Mouse (Mus musculus): ENCODE results near the gene Ripk4. TPM values are rescaled to one million over a fixed set of nuclear protein-coding genes. Genes with fewer than 3 reads are reported as not detected.

Ripk4 gene
- polyA plus RNA-seq, 1 experiment from 2014 or later, result 0.25 TPM

GRCm38 (mm10) chr16:97726436-97726835 is 37.2 kb downstream of the Ripk4 start:
- no peak overlapping the region for H3K4me2 ChIP-seq
- no peaks in the 10 kb centered on the region for H3K36me3 ChIP-seq (ENCODE audit: poor library complexity, severe bottlenecking)
- H3K9ac ChIP-seq, result no peak overlapping the region
- H3K4me3 ChIP-seq, result no peak overlapping the region
- H3K27me3 ChIP-seq, result no peaks in the 10 kb centered on the region
- 77% methylated on average over 3 of the region's 3 CpGs for WGBS
- ATAC-seq, result no peak
- no peak overlapping the region for H3K27ac ChIP-seq
- H3K4me1 ChIP-seq, result no peaks in the 10 kb centered on the region
- H3K9me3 ChIP-seq (replicated peaks), result no peaks in the 10 kb centered on the region

GRCm38 (mm10) chr16:97720093-97720492 is 43.5 kb downstream of the Ripk4 start:
- H3K9me3 ChIP-seq (replicated peaks), result no peaks in the 10 kb centered on the region
- no peak overlapping the region for H3K9ac ChIP-seq
- no peak for ATAC-seq
- no peaks in the 10 kb centered on the region for H3K36me3 ChIP-seq (ENCODE audit: poor library complexity, severe bottlenecking)
- no peak overlapping the region for H3K4me3 ChIP-seq
- WGBS, result 89% methylated on average over 1 of the region's 1 CpGs
- no peaks in the 10 kb centered on the region for H3K27me3 ChIP-seq
- no peak overlapping the region for H3K27ac ChIP-seq
- H3K4me2 ChIP-seq, result no peak overlapping the region
- H3K4me1 ChIP-seq, result no peaks in the 10 kb centered on the region

GRCm38 (mm10) chr16:97719392-97719983 is 44.1 kb downstream of the Ripk4 start:
- no peak for ATAC-seq
- no peak overlapping the region for H3K4me3 ChIP-seq
- no peaks in the 10 kb centered on the region for H3K9me3 ChIP-seq (replicated peaks)
- no peak overlapping the region for H3K27ac ChIP-seq
- no peaks in the 10 kb centered on the region for H3K27me3 ChIP-seq
- H3K4me2 ChIP-seq, result no peak overlapping the region
- no peak overlapping the region for H3K9ac ChIP-seq
- H3K36me3 ChIP-seq (ENCODE audit: poor library complexity, severe bottlenecking), result no peaks in the 10 kb centered on the region
- no peaks in the 10 kb centered on the region for H3K4me1 ChIP-seq

- no peak overlapping the region for H3K9ac ChIP-seq
- no peaks in the 10 kb centered on the region for H3K36me3 ChIP-seq (ENCODE audit: poor library complexity, severe bottlenecking)
- H3K27ac ChIP-seq, result no peak overlapping the region
- H3K4me1 ChIP-seq, result no peaks in the 10 kb centered on the region
- no peak for ATAC-seq
- no peaks in the 10 kb centered on the region for H3K27me3 ChIP-seq
- H3K4me3 ChIP-seq, result no peak overlapping the region
- WGBS, result 83% methylated on average over 6 of the region's 6 CpGs
- H3K4me2 ChIP-seq, result no peak overlapping the region
- H3K9me3 ChIP-seq (replicated peaks), result no peaks in the 10 kb centered on the region
Measured at GRCm38 (mm10) chr16:97716567-97716966, 47.0 kb downstream of the Ripk4 start.

- H3K4me1 ChIP-seq, result no peaks in the 10 kb centered on the region
- H3K9me3 ChIP-seq (replicated peaks), result no peaks in the 10 kb centered on the region
- no peaks in the 10 kb centered on the region for H3K27me3 ChIP-seq
- H3K4me2 ChIP-seq, result no peak overlapping the region
- H3K4me3 ChIP-seq, result no peak overlapping the region
- ATAC-seq, result no peak
- H3K27ac ChIP-seq, result no peak overlapping the region
- no peaks in the 10 kb centered on the region for H3K36me3 ChIP-seq (ENCODE audit: poor library complexity, severe bottlenecking)
- H3K9ac ChIP-seq, result no peak overlapping the region
Measured at GRCm38 (mm10) chr16:97712129-97712528, 51.5 kb downstream of the Ripk4 start.

- Histone ChIP-seq H3K9me3 (replicated peaks) (no peaks in the 10 kb centered on the region), H3K27me3 (no peaks in the 10 kb centered on the region), H3K36me3 (ENCODE audit: poor library complexity, severe bottlenecking) (no peaks in the 10 kb centered on the region), H3K4me1 (no peaks in the 10 kb centered on the region), H3K4me2 (no peak overlapping the region), H3K27ac (no peak overlapping the region), H3K4me3 (no peak overlapping the region), H3K9ac (no peak overlapping the region)
- ATAC-seq, result no peak
- WGBS, result 75% methylated on average over 1 of the region's 1 CpGs
Measured at GRCm38 (mm10) chr16:97701871-97702270, 61.7 kb downstream of the Ripk4 start.

- Histone ChIP-seq H3K27ac (no peak overlapping the region), H3K9me3 (replicated peaks) (no peaks in the 10 kb centered on the region), H3K4me1 (no peaks in the 10 kb centered on the region), H3K4me2 (no peak overlapping the region), H3K27me3 (no peaks in the 10 kb centered on the region), H3K36me3 (ENCODE audit: poor library complexity, severe bottlenecking) (no peaks in the 10 kb centered on the region), H3K9ac (no peak overlapping the region), H3K4me3 (no peak overlapping the region)
- no peak for ATAC-seq
- WGBS, result 47% methylated on average over 1 of the region's 1 CpGs
Measured at GRCm38 (mm10) chr16:97697769-97698168, 65.8 kb downstream of the Ripk4 start.

- Histone ChIP-seq H3K4me2 (no peak overlapping the region), H3K27me3 (no peaks in the 10 kb centered on the region), H3K27ac (no peak overlapping the region), H3K4me1 (no peaks in the 10 kb centered on the region), H3K36me3 (ENCODE audit: poor library complexity, severe bottlenecking) (no peaks in the 10 kb centered on the region), H3K4me3 (no peak overlapping the region), H3K9me3 (replicated peaks) (no peaks in the 10 kb centered on the region), H3K9ac (no peak overlapping the region)
- 81% methylated on average over 4 of the region's 4 CpGs for WGBS
- ATAC-seq, result no peak
Measured at GRCm38 (mm10) chr16:97695709-97696108, 67.9 kb downstream of the Ripk4 start.

Other genes starting within 250 kb of the Ripk4 start
- gene Fam3b, start 249.0 kb downstream of the Ripk4 start, polyA plus RNA-seq (2015; fragmentation: Nextera tagmentation; extraction: Ambion mirVana), result not detected in 2 replicates
- gene Tmprss2, start 152.6 kb downstream of the Ripk4 start, polyA plus RNA-seq (2015; fragmentation: Nextera tagmentation; extraction: Ambion mirVana), result not detected in 2 replicates
- gene Prdm15, start 88.1 kb upstream of the Ripk4 start, polyA plus RNA-seq (2015; fragmentation: Nextera tagmentation; extraction: Ambion mirVana), result 16.8 and 17.2 TPM in 2 replicates
- 10.0 and 11.2 TPM in 2 replicates for gene C2cd2, start 198.8 kb upstream of the Ripk4 start, polyA plus RNA-seq (2015; fragmentation: Nextera tagmentation; extraction: Ambion mirVana)
- gene Zbtb21, start 198.8 kb upstream of the Ripk4 start, polyA plus RNA-seq (2015; fragmentation: Nextera tagmentation; extraction: Ambion mirVana), result 12.6 and 12.9 TPM in 2 replicates
- 18.2 and 25.3 TPM in 2 replicates for gene B230307C23Rik, start 233.5 kb upstream of the Ripk4 start, polyA plus RNA-seq (2015; fragmentation: Nextera tagmentation; extraction: Ambion mirVana)